Mouse (Mus musculus) hindbrain, postnatal 0 days (tissue): ENCODE data around the gene Smpd2. TPM values are rescaled to one million over a fixed set of nuclear protein-coding genes. Genes with fewer than 3 reads are reported as not detected.
"Not testable (repeated sequence)": the region's sequence is repeated elsewhere in the genome, so short reads cannot be mapped to it uniquely, and the experiment has no call there.

ENCODE experiments used
- ATAC-seq: fragments of 200-750 bp; cut with Nextera tagmentation; 2 replicates; pipeline ENCODE4 v1.8.0; 2017; ENCODE audit warnings: mild to moderate bottlenecking, moderate TSS enrichment, moderate library complexity
- DNase-seq: peaks from one replicate; pipeline ENCODE4 v3.0.0-alpha.2; 2015; ENCODE audit warnings: low spot score
- H3K27ac ChIP-seq: fragments of 300-500 bp; sonication (generic); 2 replicates; pipeline ENCODE4 v1.5.1; 2014; ENCODE audit warnings: mild to moderate bottlenecking
- H3K27me3 ChIP-seq: fragments of 300-500 bp; sonication (generic); 2 replicates; pipeline ENCODE4 v1.6.1; 2014; ENCODE audit warnings: low read length, mixed read lengths; ENCODE audit not compliant: insufficient read depth
- H3K36me3 ChIP-seq: fragments of 300-500 bp; sonication (generic); 2 replicates; pipeline ENCODE4 v1.6.1; 2014; ENCODE audit warnings: low read length, mixed read lengths; ENCODE audit not compliant: insufficient read depth
- H3K4me1 ChIP-seq: fragments of 300-500 bp; sonication (generic); 2 replicates; pipeline ENCODE4 v1.6.1; 2014; ENCODE audit warnings: antibody characterized with exemption, low read length, mixed read lengths; ENCODE audit not compliant: insufficient read depth
- H3K4me2 ChIP-seq: fragments of 300-500 bp; sonication (generic); 2 replicates; pipeline ENCODE4 v1.6.1; 2014; ENCODE audit warnings: low read depth, mild to moderate bottlenecking, low read length, moderate library complexity, mixed read lengths
- H3K4me3 ChIP-seq: fragments of 300-500 bp; sonication (generic); 2 replicates; pipeline ENCODE4 v1.5.1; 2014; ENCODE audit warnings: low read length
- H3K9ac ChIP-seq: fragments of 300-500 bp; sonication (generic); replicated peaks from 2 replicates; pipeline ENCODE4 v1.6.1; 2014; ENCODE audit warnings: mild to moderate bottlenecking, low read length, moderate library complexity, mixed read lengths
- H3K9me3 ChIP-seq: fragments of 300-500 bp; sonication (generic); 2 replicates; pipeline ENCODE4 v1.6.1; 2016; ENCODE audit warnings: low read length, mixed read lengths
- CTCF ChIP-seq: IDR thresholded peaks from 2 replicates; pipeline ENCODE4 v1.5.1; 2016; ENCODE audit warnings: antibody characterized with exemption, control low read depth, low read depth
- WGBS: fragments of 180-500 bp; shearing (Covaris S2); extraction: QIAGEN DNeasy Blood & Tissue Kit; methylation state at CpG from one replicate; pipeline ENCODE4 v1.1.7; 2014; 5-methylcytosine and 5-hydroxymethylcytosine counted together
- polyA plus RNA-seq: library from polyadenylated mRNA; unstranded; fragments of >200 nt; fragmentation: Nextera tagmentation; extraction: Ambion mirVana; gene quantifications from 2 replicates; pipeline ENCODE4 v1.2.1, GENCODE M21; 2015
- total RNA-seq: library from RNA; depleted of rRNA; stranded (reverse); fragments of >200 nt; gene quantifications from 2 replicates; pipeline ENCODE4 v1.2.3, GENCODE M21; 2014

The Smpd2 gene
- total and polyA plus RNA-seq, 2 experiments from 2014 or later, result 48.0 to 50.5 TPM

GRCm38 (mm10) chr10:41514921-41515320 is 24.8 kb upstream of the Smpd2 start:
- no peak for TF ChIP-seq CTCF
- H3K27me3 ChIP-seq, result no peaks in the 10 kb centered on the region
- H3K36me3 ChIP-seq, result no peaks in the 10 kb centered on the region
- DNase-seq (no peak), ATAC-seq (no peak)
- no peak overlapping the region for H3K4me3 ChIP-seq
- H3K4me2 ChIP-seq, result no peak overlapping the region
- H3K4me1 ChIP-seq, result no peaks in the 10 kb centered on the region
- no peaks in the 10 kb centered on the region for H3K9me3 ChIP-seq
- no peak overlapping the region for H3K9ac ChIP-seq
- H3K27ac ChIP-seq, result no peak overlapping the region

GRCm38 (mm10) chr10:41514301-41514700 is 24.1 kb upstream of the Smpd2 start:
- Histone ChIP-seq H3K9ac (no peak overlapping the region), H3K27ac (no peak overlapping the region), H3K27me3 (no peaks in the 10 kb centered on the region), H3K4me2 (no peak overlapping the region), H3K4me3 (no peak overlapping the region), H3K9me3 (no peaks in the 10 kb centered on the region), H3K4me1 (no peaks in the 10 kb centered on the region), H3K36me3 (no peaks in the 10 kb centered on the region)
- ATAC-seq (no peak), DNase-seq (no peak)
- WGBS, result 71% methylated on average over 4 of the region's 4 CpGs
- no peak for TF ChIP-seq CTCF

GRCm38 (mm10) chr10:41509160-41509559 is 19.0 kb upstream of the Smpd2 start:
- WGBS, result 36% methylated on average over 2 of the region's 2 CpGs

GRCm38 (mm10) chr10:41505446-41505845 is 15.3 kb upstream of the Smpd2 start:
- H3K9me3 ChIP-seq, H3K27me3 ChIP-seq, H3K9ac ChIP-seq, H3K4me1 ChIP-seq, H3K27ac ChIP-seq, H3K4me2 ChIP-seq, H3K36me3 ChIP-seq, H3K4me3 ChIP-seq: not testable (repeated sequence)
- peak; percentile 84 for ATAC-seq
- TF ChIP-seq CTCF, result peak; percentile 89
- peak; percentile 92 for DNase-seq
- 5% methylated on average over 3 of the region's 3 CpGs for WGBS

More at GRCm38 (mm10) chr10:41509160-41509559, 19.0 kb upstream of the Smpd2 start:
- Histone ChIP-seq H3K4me1 (no peaks in the 10 kb centered on the region), H3K9ac (no peak overlapping the region), H3K4me2 (no peak overlapping the region), H3K36me3 (no peaks in the 10 kb centered on the region), H3K9me3 (no peaks in the 10 kb centered on the region), H3K4me3 (no peak overlapping the region), H3K27ac (no peak overlapping the region), H3K27me3 (no peaks in the 10 kb centered on the region)
- TF ChIP-seq CTCF, result peak; percentile 57
- ATAC-seq (no peak), DNase-seq (no peak)

GRCm38 (mm10) chr10:41504996-41505395 is 14.8 kb upstream of the Smpd2 start:
- DNase-seq (no peak), ATAC-seq (peak; percentile 41)
- no peak overlapping the region for H3K9ac ChIP-seq
- H3K27ac ChIP-seq, result no peak overlapping the region
- H3K4me3 ChIP-seq, result no peak overlapping the region
- WGBS, result 69% methylated on average over 1 of the region's 1 CpGs
- no peaks in the 10 kb centered on the region for H3K4me1 ChIP-seq
- no peaks in the 10 kb centered on the region for H3K27me3 ChIP-seq
- TF ChIP-seq CTCF, result no peak
- no peaks in the 10 kb centered on the region for H3K36me3 ChIP-seq
- no peaks in the 10 kb centered on the region for H3K9me3 ChIP-seq
- H3K4me2 ChIP-seq, result no peak overlapping the region

GRCm38 (mm10) chr10:41500941-41501340 is 10.8 kb upstream of the Smpd2 start:
- no peak overlapping the region for H3K4me3 ChIP-seq
- TF ChIP-seq CTCF, result no peak
- H3K4me2 ChIP-seq, result no peak overlapping the region
- ATAC-seq, result peak; percentile 77
- peak; percentile 82 for DNase-seq
- WGBS, result 40% methylated on average over 4 of the region's 4 CpGs
- H3K27ac ChIP-seq, result no peak overlapping the region
- no peaks in the 10 kb centered on the region for H3K27me3 ChIP-seq
- H3K9me3 ChIP-seq, result no peaks in the 10 kb centered on the region
- H3K4me1 ChIP-seq, result no peaks in the 10 kb centered on the region
- H3K9ac ChIP-seq, result no peak overlapping the region
- no peaks in the 10 kb centered on the region for H3K36me3 ChIP-seq

GRCm38 (mm10) chr10:41491111-41491510 is 942 bp upstream of the Smpd2 start:
- H3K9me3 ChIP-seq, result no peaks in the 10 kb centered on the region
- no peaks in the 10 kb centered on the region for H3K27me3 ChIP-seq
- peaks cover 9% of the 10 kb centered on the region; the same call in 1 of the 2 replicates for H3K4me1 ChIP-seq
- H3K27ac ChIP-seq, result no peak overlapping the region
- DNase-seq, result no peak
- 30% methylated on average over 4 of the region's 4 CpGs for WGBS
- H3K36me3 ChIP-seq, result no peaks in the 10 kb centered on the region; the same call in 1 of the 2 replicates
- H3K4me2 ChIP-seq, result peak overlapping the region; percentile 94
- H3K4me3 ChIP-seq, result peak overlapping the region; percentile 55; the same call in 1 of the 2 replicates
- TF ChIP-seq CTCF, result no peak
- no peak for ATAC-seq
- H3K9ac ChIP-seq, result no peak overlapping the region
